Mouse (Mus musculus) ovary, postnatal 10 days (tissue): ENCODE data around the gene Lrp8.

Experiments
- DNase-seq: peaks from one replicate; pipeline ENCODE4 v3.0.0; 2022; ENCODE audit warnings: low spot score

Gene Lrp8

GRCm38 (mm10) chr4:107923145-107923802 lies 121.2 kb downstream of the Lrp8 start, which contains the start of gene Cpt2:
TSS of gene Cpt2 (minus strand) at chr4:107923610.
- peak; percentile 86 for DNase-seq

DNA sequence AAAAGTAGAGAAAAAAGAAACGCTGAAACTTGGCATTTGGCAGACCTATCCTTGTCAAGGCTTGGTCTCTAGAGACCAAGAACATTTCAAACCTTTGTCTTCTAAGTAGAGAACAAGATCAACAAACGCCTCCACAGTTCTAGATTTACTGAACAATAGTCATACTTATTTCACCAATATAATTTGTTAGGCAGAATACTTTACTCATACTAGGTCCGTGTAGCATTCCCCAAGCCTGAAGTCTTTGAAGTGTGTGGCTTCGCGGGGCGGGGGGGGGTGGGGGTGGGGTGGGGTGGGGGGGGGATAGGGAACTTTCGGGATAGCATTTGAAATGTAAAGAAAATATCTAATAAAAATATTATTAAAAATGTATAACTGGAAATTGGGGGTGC lies 121.7 kb downstream of the Lrp8 start:
- no peak for DNase-seq
